Mouse (Mus musculus): ENCODE data around the gene Phf7.

The Phf7 gene

DNA sequence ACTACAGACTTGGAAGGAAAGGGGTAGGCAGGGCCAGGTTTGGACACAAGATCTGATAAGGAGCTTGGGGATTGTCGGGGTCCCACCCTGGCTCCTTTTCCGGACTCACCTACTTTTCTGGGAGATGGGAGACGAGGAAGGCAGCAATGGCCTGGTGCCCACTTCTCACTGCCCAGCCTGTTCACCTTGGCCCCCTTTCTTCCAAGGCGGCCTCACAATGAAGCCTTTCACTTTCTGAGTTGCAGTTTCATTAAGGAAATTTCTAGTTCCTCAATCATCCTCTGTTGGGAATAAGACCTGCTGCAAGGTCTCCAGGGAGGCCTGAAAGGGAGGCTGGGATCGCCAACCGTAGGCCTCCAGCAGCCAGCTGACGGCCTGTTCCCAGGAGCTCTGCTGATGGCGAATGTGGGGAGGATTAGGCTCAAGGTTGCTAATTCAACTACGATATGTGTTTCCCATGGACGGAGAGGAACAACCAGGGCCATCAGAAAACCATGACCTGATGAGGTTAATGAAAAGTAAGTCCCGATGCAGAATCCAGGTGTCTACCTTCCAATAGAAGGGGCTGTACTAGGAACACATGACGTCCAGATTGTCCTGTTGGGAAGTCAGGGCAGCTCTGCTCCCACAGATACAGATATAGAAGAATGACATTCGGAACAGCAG is 18.6 kb downstream of the Phf7 start:
- DNase-seq (ENCODE audit: low spot score) = no peak

DNA sequence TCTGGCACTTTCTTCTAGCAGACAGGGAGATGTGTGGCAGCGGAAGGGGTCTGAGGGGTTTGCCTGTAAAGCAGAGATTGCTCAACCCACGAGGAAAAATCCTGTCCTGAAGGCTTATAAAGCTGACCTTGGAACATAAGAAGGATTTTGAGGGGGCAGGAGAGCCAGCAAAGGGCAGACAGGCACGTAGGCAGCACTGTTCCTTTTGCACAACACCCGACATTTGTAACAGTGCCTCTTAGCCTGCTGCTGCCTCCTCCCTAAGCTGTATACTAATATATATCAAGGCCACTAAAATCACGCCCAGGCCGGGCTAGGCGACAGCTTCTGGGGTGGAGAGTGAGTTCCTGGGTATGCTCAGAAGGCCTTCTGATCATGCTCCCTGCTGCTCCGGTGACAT is 20.7 kb downstream of the Phf7 start:
- DNase-seq (ENCODE audit: low spot score) = no peak

DNA sequence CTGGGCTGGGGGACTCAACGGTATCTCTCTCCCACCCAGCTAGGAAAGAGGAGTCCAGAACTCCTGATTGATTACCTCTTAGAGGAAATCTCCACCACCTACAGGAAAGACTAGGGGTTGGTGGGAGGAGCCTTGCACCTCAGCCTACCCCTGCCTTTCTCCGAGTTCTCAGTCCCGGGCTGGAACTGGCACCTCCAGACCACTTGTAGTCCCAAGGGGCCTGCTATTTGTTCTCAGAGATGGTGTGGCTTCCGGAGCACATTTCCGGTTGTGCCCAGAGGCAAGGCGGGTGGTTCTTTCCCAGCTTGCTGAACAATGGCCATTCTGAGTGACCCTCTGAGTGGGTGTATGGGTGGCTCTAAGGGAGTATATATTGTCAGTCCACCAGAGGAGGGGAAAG is 22.9 kb downstream of the Phf7 start:
- no peak for DNase-seq (ENCODE audit: low spot score)

DNA sequence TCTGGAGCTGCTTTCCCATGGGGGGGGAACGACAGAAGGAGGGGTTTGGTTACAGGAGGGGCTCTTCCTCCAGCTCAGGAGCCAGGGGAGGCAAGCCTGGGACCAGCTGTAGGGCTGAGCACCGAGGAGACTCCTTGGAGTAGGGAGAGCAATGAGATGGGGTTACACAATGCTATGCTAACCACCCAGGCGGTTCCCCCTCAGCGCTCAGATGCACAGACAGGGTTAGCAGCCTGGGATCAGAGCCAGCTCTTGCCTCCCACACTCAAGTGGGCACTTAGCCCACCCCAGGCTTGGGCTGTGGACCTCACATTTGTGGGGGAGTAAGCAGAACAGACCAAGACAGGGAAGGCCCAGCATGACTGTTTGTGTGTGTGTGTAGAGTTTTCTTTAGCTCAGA is 24.1 kb downstream of the Phf7 start:
- DNase-seq (ENCODE audit: low spot score) = peak; percentile 86

DNA sequence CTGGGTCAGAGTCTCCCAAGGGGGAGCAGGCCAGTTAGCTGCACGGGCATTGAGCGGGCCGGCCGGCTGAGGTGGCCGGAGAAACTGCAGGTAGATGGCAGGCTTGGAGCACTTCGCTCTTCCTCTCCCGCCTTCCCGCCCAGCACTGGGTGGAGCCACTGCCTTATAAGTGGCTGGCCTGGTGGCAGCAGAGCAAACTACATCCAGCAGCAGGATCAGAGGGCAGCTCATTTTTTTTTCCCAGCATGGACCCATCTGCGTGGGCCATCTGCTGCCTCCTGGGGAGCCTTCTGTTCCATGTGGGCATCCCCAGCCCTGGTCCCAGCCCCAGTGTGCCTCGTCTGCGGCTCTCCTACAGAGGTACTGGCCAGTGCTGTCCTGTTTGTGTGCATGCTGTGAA is 33.5 kb downstream of the Phf7 start, which contains the start of gene Sema3g:
Gene Sema3g, plus strand, starts transcription at position 195 of the 400 bp plus-strand sequence.
- DNase-seq (ENCODE audit: low spot score) = peak; percentile 59

DNA sequence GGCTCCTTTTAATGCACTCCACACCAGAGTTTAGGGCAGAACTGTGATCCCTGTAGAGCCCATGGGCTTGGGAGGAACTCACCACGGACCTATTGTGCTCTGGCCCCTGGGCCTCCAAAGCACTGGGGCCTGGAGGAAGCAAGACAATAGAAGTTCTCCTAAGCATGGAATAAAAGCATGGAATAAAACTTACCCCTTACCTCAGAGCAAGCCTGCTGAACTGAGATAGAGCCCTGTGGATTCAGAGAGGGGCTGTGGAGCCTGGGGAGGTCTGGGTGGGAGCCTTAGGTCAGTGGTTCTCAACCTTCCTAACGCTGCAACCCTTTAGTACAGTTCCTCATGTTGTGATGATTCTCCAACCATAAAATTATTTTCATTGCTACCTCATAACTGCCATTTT is 34.3 kb downstream of the Phf7 start, which contains the start of gene Nisch:
Gene Nisch, minus strand, starts transcription at position 101 of the 400 bp plus-strand sequence.
- DNase-seq (ENCODE audit: low spot score) = no peak

DNA sequence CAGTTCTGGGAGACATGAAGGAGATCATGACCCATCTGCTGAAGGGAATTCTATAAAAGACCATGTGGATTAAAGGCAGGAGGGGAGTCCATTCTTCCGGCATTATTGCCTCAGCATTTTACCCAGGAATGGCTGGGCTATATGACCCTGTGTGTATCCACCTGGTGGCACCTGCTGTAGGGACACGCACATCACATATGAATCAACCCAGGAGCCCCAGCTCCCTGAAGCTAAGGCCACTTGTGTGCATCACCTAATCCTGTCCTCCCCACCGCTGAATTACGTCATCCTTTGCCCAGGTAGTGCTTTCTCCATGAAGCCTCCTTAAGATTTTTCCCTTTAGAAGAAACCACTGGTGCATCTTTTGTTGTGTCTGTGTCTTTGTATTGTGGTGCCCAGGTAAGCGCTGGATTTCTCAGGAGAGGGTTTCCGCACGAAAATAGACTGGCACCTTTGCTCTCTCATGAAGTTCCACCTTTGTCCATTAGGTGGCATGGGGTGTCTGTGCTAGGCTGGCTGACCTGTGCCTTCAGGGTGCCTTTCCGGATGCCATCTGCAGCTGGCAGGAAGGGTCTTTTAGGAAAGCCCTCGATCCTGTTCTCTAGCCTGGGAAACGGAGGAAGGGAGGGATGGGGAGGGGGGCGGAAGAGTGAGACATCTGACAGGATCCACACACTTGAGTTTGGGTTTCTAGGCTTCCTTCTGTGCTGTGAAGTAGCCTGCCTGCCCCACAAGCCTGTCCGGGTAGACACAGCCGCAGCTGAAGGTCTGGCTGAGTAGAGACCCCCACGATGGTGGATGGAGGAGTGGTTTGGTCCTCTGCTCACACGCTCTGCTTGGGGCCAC is 35.7 kb downstream of the Phf7 start:
- no peak for DNase-seq (ENCODE audit: low spot score)

DNA sequence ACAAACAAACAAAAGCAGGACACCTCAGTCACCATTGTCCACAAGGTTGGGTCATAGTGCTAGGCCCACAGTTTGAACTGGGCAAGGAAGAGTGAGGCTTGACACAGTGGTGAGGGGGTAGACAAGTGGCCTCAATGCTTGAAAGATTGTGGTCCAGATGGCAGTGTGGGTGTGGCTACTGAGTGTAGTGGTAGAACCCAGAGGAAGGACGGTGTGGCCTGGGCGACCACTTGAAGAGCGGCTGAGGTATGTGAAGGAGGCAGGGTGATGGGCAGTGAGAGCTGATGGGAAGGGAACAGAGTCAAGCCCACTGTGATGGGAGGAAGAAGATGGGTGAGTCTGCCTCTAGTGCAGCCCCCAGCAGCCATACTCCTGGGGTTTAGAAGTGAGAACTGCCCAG is 36.4 kb downstream of the Phf7 start:
- no peak for DNase-seq (ENCODE audit: low spot score)

DNA sequence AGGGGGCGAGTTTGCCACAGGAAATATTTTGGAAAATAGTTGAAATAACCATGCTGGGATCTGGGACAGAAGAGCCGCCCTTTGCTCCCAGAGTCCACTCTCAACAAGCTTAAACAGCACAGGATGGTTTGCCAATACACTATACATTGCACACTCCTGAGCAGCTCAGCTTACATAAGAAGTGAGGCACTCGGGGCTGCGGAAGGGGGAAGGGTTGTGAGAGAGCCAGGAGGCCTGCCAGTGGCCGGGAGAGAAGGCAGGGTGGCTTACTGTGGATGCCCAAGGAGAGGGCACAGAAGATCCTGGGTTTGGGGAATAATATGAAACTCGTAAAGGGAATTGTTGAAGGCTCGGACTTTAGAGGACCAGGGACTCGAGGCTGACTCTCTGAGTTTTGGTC is 37.2 kb downstream of the Phf7 start:
- DNase-seq (ENCODE audit: low spot score) = no peak

DNA sequence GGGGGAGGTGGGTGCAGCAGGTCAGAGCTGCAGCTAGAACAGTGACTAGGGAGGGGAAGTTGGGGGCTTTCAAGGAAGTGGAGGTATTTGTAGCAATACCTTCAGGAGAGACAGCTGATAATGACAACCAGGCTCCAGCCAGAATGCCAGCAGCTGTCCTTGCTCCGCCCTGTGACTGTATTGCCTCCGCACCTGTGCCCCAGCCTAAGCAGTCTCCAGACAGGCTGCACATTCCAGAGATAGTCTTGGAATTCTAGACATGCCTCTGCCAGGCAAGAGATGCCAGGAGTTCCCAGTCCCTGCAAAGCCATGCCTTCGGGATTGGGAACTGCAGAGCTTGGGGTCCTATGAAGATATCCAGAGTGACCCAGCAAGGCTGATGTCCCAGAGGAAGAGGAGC is 38.6 kb downstream of the Phf7 start:
- no peak for DNase-seq (ENCODE audit: low spot score)

DNA sequence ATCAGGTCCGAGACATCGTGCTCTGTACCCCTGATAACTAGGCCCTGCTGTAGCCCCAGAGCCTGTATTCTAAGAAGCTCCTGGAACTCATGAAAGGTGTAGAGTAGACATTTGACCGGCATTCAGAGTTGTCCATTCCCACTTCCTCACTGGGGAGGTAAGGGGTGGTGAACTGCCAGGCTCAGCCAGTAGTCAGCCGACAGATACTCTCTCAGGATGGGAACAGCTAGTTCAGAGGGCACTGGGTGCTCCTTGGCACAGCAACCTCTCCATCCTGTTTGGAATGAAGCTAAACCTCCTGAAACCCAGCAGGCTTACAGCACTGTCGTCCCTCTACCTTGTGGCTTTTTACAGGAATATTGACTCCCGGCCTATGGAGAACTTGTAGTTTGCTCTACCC is 39.3 kb downstream of the Phf7 start:
- DNase-seq (ENCODE audit: low spot score) = no peak

DNA sequence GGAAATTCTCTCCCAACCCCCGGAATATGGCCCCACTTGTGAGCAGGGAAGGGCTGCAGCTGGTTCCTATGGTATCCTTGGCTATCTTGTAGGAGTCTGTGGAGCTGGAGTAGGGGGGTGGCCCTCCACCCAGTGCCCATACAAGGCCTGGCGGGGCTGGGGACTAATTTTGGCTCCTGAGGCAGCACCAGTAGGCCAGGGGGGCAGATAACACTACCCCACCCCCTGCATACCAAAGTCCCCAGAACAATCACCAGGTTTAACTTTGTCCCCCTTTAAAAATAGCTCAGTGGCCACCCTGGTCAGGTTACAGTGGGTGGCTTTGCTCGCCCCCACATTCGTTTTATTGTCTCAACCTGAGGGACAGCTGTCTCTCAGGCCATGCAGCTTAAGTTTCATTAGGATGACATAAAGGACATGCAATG is 42.0 kb downstream of the Phf7 start:
- DNase-seq (ENCODE audit: low spot score) = no peak

DNA sequence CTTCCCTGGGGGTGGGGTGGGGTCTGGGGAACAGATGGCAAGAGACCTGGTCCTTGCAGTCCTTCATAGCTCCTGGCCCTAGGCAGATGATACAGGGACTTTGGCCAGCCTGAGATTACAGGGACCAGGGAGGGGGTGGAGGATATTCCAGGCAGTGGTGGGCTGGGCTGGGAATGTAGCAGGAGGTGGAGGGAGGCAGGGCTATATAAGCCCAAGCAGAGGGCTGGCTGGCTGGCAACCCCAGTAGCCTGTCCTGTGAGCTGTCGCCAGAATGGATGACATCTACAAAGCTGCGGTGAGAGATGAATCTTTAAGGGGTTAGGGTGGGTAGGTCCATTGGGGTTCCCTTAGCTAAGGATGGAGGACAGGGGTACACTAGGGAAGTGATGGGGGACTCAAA is 43.0 kb downstream of the Phf7 start, which contains the start of gene Tnnc1:
Gene Tnnc1, plus strand, starts transcription at position 229 of the 400 bp plus-strand sequence.
- DNase-seq (ENCODE audit: low spot score) = no peak

DNA sequence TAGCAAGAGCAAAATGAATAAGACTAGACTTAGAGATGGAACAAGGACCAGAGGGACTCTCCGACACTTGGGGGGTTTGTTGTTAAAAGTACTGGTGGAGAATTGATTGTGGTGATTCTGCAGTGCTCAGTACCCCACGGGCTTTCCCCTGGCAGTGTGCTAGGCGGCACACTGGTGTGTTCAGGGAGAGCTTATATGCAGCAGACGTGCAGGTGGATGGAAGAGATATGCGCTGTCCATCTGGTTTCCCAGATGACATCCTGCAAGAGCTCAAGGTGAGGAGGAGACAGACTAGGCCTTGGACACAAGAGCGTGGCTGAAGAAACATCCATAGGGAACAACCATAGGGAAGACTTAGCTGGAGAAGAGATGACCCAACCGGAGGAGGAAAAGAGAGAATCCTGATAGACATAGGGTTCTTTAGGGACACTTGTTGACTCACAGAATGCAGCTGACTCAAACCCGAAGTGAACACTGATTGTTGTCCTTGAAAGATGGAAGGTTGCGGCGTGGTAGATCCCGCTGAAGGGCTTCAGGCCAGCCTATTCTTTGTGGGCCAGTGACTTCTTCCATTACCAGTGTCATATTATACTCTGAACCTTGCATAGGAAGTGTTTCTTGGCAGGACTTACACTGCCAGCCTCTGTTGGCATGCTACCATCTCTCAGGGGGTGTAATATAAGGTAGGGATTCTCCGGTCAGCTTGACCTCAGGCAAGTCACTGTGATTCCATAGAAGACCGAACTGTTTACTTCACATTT is 43.9 kb downstream of the Phf7 start:
- no peak for DNase-seq (ENCODE audit: low spot score)

DNA sequence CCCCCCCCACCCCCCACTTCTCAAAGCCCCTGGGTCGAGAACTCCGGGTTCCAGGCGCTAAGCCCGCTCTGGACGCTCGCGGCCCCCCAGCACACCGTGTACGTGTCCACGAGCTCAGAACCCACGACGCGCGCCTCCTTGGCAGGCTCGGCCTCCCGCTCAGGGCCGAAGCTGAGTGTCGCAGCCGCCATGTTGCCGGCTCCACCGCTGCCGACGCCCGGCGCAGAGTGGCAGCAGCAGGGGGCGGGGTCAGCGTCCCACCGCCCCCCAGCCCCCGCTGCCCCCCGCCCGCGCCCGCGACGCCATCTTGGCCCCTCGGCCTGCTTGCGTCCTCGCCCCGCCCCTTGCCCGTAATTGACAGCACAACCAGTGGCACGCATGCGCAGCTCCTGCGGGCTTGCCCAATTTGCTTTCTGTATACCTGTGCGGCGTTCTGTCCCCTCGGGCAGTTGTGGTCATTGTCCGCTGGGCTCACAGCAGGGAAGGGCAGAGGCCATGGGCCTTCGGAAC is 44.6 kb downstream of the Phf7 start:
- peak; percentile 90 for DNase-seq (ENCODE audit: low spot score)

DNA sequence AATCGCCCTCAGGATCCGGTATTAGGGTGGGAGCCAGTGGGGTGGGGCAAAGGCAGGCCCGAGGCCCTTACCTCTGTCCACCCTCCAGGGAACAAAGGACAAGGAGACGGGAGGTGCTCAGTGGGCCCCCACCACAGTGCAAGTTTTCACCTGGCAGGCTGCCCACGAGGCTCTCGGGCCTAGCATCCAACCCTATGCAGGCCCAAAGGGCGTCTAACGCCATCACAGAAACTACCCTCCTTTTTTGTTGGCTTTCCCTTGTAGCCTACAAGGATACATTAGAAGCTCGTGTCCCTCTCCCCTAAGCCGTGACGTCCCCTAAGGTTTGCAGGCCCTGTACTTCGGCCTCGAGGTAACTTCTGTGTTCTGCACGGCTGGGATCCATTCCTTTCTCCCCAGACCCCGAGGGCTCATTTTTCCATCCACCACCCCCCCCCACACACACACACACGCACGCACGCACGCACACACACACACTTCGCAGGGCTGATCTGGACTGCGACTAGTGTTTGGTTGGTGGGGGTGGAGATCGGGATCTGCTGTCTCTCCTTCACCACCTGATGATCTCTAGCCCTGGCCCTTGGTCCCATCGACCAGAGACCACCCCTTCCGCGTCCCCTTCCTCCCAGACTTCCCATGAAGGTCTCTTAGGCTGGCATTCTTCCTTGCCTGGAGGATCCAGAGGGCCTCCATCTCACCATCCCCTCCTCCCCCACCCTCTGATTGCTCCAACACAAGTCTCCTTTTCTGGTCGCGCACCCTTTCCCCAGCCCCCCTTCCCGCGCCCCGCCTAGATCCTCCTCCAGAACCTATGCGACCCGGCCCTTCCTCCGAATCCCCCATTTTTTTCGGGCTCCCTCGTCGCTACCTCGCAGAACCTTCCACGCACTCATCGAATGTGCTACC is 45.3 kb downstream of the Phf7 start:
- DNase-seq (ENCODE audit: low spot score) = no peak

DNA sequence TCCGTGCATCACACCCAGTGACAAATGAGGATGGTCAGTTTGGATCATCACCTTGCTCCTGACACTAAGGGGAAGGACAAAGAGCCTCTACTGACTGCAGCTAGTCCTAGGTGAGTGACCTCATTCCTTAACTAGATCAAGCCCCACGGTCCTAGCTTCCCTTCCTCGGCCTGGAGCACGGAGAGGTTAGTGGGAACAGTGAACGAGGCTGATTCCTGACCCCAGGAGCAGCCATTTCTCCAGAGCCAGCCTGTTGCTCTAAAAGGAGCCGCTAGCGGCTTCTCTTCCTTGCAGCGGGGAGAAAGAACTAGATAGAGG is 45.9 kb downstream of the Phf7 start:
- DNase-seq (ENCODE audit: low spot score) = no peak

DNA sequence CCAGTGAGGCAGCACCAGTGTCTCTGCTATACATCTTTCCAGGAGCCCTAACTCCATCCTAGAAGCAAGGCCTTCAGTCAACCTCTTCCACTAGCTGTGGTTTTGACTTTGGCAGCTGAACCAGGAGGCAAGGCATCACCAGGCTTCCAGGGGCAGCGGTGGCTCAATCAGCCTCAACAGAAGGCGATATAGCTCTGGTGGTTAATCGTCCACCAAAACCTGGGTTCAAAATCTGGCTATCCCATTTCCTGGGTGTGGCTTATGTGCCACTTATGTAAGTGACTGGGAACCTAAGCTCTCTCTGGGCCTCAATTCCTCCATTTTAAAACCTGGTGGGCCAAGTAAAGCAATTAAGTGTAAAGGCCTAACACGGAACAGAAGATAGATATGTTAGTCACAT is 46.3 kb downstream of the Phf7 start:
- DNase-seq (ENCODE audit: low spot score) = no peak

DNA sequence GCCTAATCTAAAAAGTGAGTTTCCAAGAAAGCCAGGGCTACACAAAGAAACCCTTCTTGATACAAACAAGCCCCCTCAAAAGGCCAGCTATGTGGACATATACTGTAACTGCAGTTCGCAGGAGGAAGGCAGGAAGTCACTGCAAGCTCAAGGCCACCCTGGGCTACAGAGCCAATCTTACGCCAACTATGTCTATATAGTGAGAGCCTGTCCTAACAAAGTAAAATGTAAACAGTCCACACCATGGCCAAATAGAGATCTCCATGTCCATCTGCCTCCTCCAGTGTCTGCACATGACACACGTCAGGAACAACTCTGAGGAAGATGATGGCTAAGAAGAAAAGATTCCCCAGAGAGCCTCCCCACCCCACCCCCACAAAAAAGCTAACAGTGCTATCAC is 51.1 kb downstream of the Phf7 start:
- DNase-seq (ENCODE audit: low spot score) = no peak

DNA sequence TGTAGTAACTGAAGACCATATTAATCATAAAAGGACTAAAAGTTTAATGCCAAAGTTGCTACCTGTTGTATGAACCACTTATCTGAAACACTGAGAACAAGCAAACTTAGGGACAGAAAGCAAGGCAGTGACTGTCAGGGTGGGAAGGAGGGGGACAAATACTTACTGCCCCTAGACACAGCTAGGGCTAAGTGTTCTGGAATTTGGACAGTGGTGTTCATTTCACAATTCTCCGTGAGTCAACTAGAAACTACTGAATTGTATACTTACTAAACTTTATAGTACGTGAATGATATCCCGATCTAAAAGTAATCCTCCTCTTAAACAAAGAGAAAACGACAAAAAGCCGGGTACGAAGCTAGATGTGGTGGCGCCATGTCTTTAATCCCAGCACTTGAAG is 51.5 kb downstream of the Phf7 start:
- no peak for DNase-seq (ENCODE audit: low spot score)
